Mouse (Mus musculus): ENCODE data around the gene Abhd5. TPM values are rescaled to one million over a fixed set of nuclear protein-coding genes. Genes with fewer than 3 reads are reported as not detected.

Gene Abhd5
- total and polyA plus RNA-seq, 3 experiments: 14.2 to 20.2 TPM; not detected in 1

GRCm38 (mm10) chr9:122352911-122353310 lies 1.5 kb downstream of the Abhd5 start:
- H3K27me3 ChIP-seq (ENCODE audit: control insufficient read depth in 1 of 2, insufficient read depth in 2 of 2, low read length in 2 of 2): no peaks in the 10 kb centered on the region
- H3K9me3 ChIP-seq (replicated peaks; ENCODE audit: insufficient read depth, low read length): no peaks in the 10 kb centered on the region
- DNase-seq (ENCODE audit: low read depth, low spot score): no peak
- no peak overlapping the region for H3K27ac ChIP-seq (ENCODE audit: control insufficient read depth, low read depth, low read length)
- H3K4me3 ChIP-seq (ENCODE audit: control insufficient read depth in 1 of 2, insufficient read depth in 1 of 2, low read depth in 2 of 2, low read length in 2 of 2): peak overlapping the region in 1 of 2 experiments; percentile 71; a peak in 2 of 4 replicates
- peaks cover 16 to 26% of the 10 kb centered on the region in 2 experiments for H3K4me1 ChIP-seq (ENCODE audit: control insufficient read depth in 1 of 2, insufficient read depth in 2 of 2, low read length in 2 of 2)
- peaks cover 4% of the 10 kb centered on the region for H3K79me2 ChIP-seq (ENCODE audit: control insufficient read depth, insufficient read depth, low read length, poor library complexity)
- H3K9ac ChIP-seq (ENCODE audit: control insufficient read depth, low read depth, low read length, poor library complexity, severe bottlenecking): no peak overlapping the region
- TF ChIP-seq POLR2AphosphoS5 (IDR thresholded peaks at IDR 0.05; ENCODE audit: borderline replicate concordance, low read depth, low read length): no peak
- peak; percentile 6; the same call in 1 of the 2 replicates for TF ChIP-seq SIN3A (IDR thresholded peaks at IDR 0.05; ENCODE audit: low read length)
- no peak for TF ChIP-seq NRF1 (IDR thresholded peaks at IDR 0.05; ENCODE audit: insufficient read depth, low read depth, low read length, poor library complexity, severe bottlenecking)
- peaks cover 0 to 33% of the 10 kb centered on the region in 2 experiments; a peak in 2 of 4 replicates for H3K36me3 ChIP-seq (ENCODE audit: control insufficient read depth in 1 of 2, insufficient read depth in 2 of 2, low read length in 2 of 2)

GRCm38 (mm10) chr9:122354240-122354639 lies 2.8 kb downstream of the Abhd5 start:
- no peak overlapping the region for H3K4me3 ChIP-seq (ENCODE audit: control insufficient read depth in 1 of 2, insufficient read depth in 1 of 2, low read depth in 2 of 2, low read length in 2 of 2)
- no peaks in the 10 kb centered on the region for H3K9me3 ChIP-seq (replicated peaks; ENCODE audit: insufficient read depth, low read length)
- H3K27me3 ChIP-seq (ENCODE audit: control insufficient read depth in 1 of 2, insufficient read depth in 2 of 2, low read length in 2 of 2): no peaks in the 10 kb centered on the region
- peaks cover 0 to 20% of the 10 kb centered on the region in 2 experiments; a peak in 2 of 4 replicates for H3K36me3 ChIP-seq (ENCODE audit: control insufficient read depth in 1 of 2, insufficient read depth in 2 of 2, low read length in 2 of 2)
- no peak overlapping the region for H3K9ac ChIP-seq (ENCODE audit: control insufficient read depth, low read depth, low read length, poor library complexity, severe bottlenecking)
- no peak overlapping the region for H3K27ac ChIP-seq (ENCODE audit: control insufficient read depth, low read depth, low read length)
- peaks cover 4% of the 10 kb centered on the region for H3K79me2 ChIP-seq (ENCODE audit: control insufficient read depth, insufficient read depth, low read length, poor library complexity)
- no peak for DNase-seq (ENCODE audit: low read depth, low spot score)
- H3K4me1 ChIP-seq (ENCODE audit: control insufficient read depth in 1 of 2, insufficient read depth in 2 of 2, low read length in 2 of 2): peaks cover 6 to 15% of the 10 kb centered on the region in 2 experiments
- TF ChIP-seq ZC3H11A (IDR thresholded peaks at IDR 0.05; ENCODE audit: low read depth, low read length) (no peak), POLR2AphosphoS5 (IDR thresholded peaks at IDR 0.05; ENCODE audit: borderline replicate concordance, low read depth, low read length) (no peak), NRF1 (IDR thresholded peaks at IDR 0.05; ENCODE audit: insufficient read depth, low read depth, low read length, poor library complexity, severe bottlenecking) (no peak), GABPA (IDR thresholded peaks at IDR 0.05; ENCODE audit: low read depth, low read length) (no peak), SMC3 (IDR thresholded peaks at IDR 0.05; ENCODE audit: low read depth, low read length) (no peak), MEF2A (IDR thresholded peaks at IDR 0.05; ENCODE audit: extremely low read depth, insufficient replicate concordance, low read depth, low read length, poor library complexity, severe bottlenecking) (no peak), MAFK (IDR thresholded peaks at IDR 0.05; ENCODE audit: borderline replicate concordance, low read depth, low read length) (no peak), TCF12 (IDR thresholded peaks at IDR 0.05; ENCODE audit: low read depth, low read length) (no peak)

- H3K4me3 ChIP-seq (ENCODE audit: control insufficient read depth in 1 of 2, insufficient read depth in 1 of 2, low read depth in 2 of 2, low read length in 2 of 2): no peak overlapping the region
- peaks cover under 1% of the 10 kb centered on the region for H3K79me2 ChIP-seq (ENCODE audit: control insufficient read depth, insufficient read depth, low read length, poor library complexity)
- no peaks in the 10 kb centered on the region for H3K9me3 ChIP-seq (replicated peaks; ENCODE audit: insufficient read depth, low read length)
- no peak overlapping the region for H3K27ac ChIP-seq (ENCODE audit: control insufficient read depth, low read depth, low read length)
- TF ChIP-seq MAZ (IDR thresholded peaks at IDR 0.05; ENCODE audit: low read depth, low read length): no peak
- TF ChIP-seq ZKSCAN1 (IDR thresholded peaks at IDR 0.05; ENCODE audit: low read depth, low read length): no peak
- TF ChIP-seq POLR2AphosphoS2 (IDR thresholded peaks at IDR 0.05; ENCODE audit: low read length): no peak
- TF ChIP-seq KAT2A (conservative IDR thresholded peaks at IDR 0.05; ENCODE audit: low read depth, low read length): no peak
- TF ChIP-seq GATA1 (IDR thresholded peaks at IDR 0.05; ENCODE audit: low read depth, low read length): no peak
- no peak for TF ChIP-seq RAD21 (IDR thresholded peaks at IDR 0.05; ENCODE audit: low read depth, low read length)
- TF ChIP-seq EP300 (IDR thresholded peaks at IDR 0.05; ENCODE audit: low read depth in 1 of 2, low read length in 2 of 2): no peak
- TF ChIP-seq JUND (IDR thresholded peaks at IDR 0.05; ENCODE audit: low read depth, low read length): no peak
- TF ChIP-seq NRF1 (IDR thresholded peaks at IDR 0.05; ENCODE audit: insufficient read depth, low read depth, low read length, poor library complexity, severe bottlenecking): no peak
- TF ChIP-seq MYC (IDR thresholded peaks at IDR 0.05; ENCODE audit: low read depth, low read length): no peak
- no peak for TF ChIP-seq E2F4 (IDR thresholded peaks at IDR 0.05; ENCODE audit: borderline replicate concordance, low read depth, low read length)
- no peak for TF ChIP-seq NELFE (IDR thresholded peaks at IDR 0.05; ENCODE audit: low read depth, low read length)
- no peak for DNase-seq (ENCODE audit: low read depth, low spot score)
- peaks cover 0 to 3% of the 10 kb centered on the region in 2 experiments; a peak in 2 of 4 replicates for H3K4me1 ChIP-seq (ENCODE audit: control insufficient read depth in 1 of 2, insufficient read depth in 2 of 2, low read length in 2 of 2)
- H3K9ac ChIP-seq (ENCODE audit: control insufficient read depth, low read depth, low read length, poor library complexity, severe bottlenecking): no peak overlapping the region
- no peaks in the 10 kb centered on the region for H3K27me3 ChIP-seq (ENCODE audit: control insufficient read depth in 1 of 2, insufficient read depth in 2 of 2, low read length in 2 of 2)
- peaks cover 0 to 7% of the 10 kb centered on the region in 2 experiments; a peak in 2 of 4 replicates for H3K36me3 ChIP-seq (ENCODE audit: control insufficient read depth in 1 of 2, insufficient read depth in 2 of 2, low read length in 2 of 2)
Observed at GRCm38 (mm10) chr9:122357073-122357472, 5.7 kb downstream of the Abhd5 start.

All from MEL (cell line).